Mouse (Mus musculus) bone marrow, adult 2 months (tissue): Measurements from ENCODE around the gene Plod2.

Source experiments
- CTCF ChIP-seq: fragments of 200-500 bp; IDR thresholded peaks from 2 replicates; pipeline ENCODE4 v1.5.1; 2011; ENCODE audit warnings: low read length, control low read depth; ENCODE audit not compliant: control insufficient read depth, insufficient read depth
- POLR2A ChIP-seq: fragments of 200-500 bp; IDR thresholded peaks from 2 replicates; pipeline ENCODE4 v1.6.1; 2011; ENCODE audit warnings: low read depth, mild to moderate bottlenecking, control low read depth, low read length, borderline replicate concordance; ENCODE audit not compliant: control insufficient read depth

DNA sequence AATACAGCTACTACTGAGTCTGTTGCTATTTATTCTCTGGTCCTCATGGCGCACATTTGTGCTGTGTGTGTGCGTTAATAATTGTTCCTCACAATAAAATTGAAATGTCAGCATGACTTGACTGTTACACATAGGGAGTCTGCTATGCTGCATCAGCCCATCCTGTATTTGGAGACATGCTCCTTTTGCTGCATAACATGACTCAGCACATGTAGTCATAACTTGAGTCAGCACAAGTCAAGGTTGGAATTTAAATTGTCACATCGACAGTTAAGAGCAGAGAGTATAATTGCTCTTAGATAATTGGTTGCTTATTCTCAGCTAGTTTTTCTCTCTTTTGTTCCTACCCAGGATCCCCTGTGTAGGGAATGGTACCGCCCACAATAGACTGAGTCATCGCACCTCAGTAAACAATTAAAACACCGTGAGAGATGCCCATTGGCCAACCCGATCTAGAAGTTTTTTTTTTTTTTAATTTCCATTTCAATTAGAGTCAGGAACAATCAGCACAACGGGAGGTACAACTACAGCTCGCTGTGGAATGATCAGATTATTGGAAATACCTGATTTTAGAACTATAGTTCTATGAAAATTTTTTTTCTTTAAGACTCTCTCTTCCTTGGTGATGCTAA, 55.0 kb downstream of the Plod2 start:
- TF ChIP-seq POLR2A, result no peak
- TF ChIP-seq CTCF, result no peak
